Mouse (Mus musculus): Measurements from ENCODE around the gene Adgrb3. TPM values are rescaled to one million over a fixed set of nuclear protein-coding genes. Genes with fewer than 3 reads are reported as not detected.

The Adgrb3 gene
- polyA plus RNA-seq, 1 experiment from 2014 or later: 0.06 TPM

GRCm38 (mm10) chr1:25179860-25180582, 649.5 kb downstream of the Adgrb3 start:
- no peak overlapping the region for H3K4me2 ChIP-seq
- no peak overlapping the region for H3K4me3 ChIP-seq (replicated peaks)
- no peaks in the 10 kb centered on the region for H3K4me1 ChIP-seq (replicated peaks)
- H3K9ac ChIP-seq: no peak overlapping the region
- no peaks in the 10 kb centered on the region for H3K36me3 ChIP-seq (replicated peaks)
- 45% methylated on average over 9 of the region's 9 CpGs for WGBS (ENCODE audit: insufficient replicate concordance)
- H3K27ac ChIP-seq (replicated peaks): no peak overlapping the region
- H3K9me3 ChIP-seq (replicated peaks): no peaks in the 10 kb centered on the region
- no peak for ATAC-seq (ENCODE audit: insufficient read depth)
- no peaks in the 10 kb centered on the region for H3K27me3 ChIP-seq

- no peaks in the 10 kb centered on the region for H3K27me3 ChIP-seq
- WGBS (ENCODE audit: insufficient replicate concordance): 38% methylated on average over 21 of the region's 21 CpGs
- no peak for ATAC-seq (ENCODE audit: insufficient read depth)
- no peak overlapping the region for H3K27ac ChIP-seq (replicated peaks)
- H3K9me3 ChIP-seq (replicated peaks): no peaks in the 10 kb centered on the region
- no peak overlapping the region for H3K4me3 ChIP-seq (replicated peaks)
- no peak overlapping the region for H3K9ac ChIP-seq
- no peaks in the 10 kb centered on the region for H3K36me3 ChIP-seq (replicated peaks)
- H3K4me1 ChIP-seq (replicated peaks): no peaks in the 10 kb centered on the region
- no peak overlapping the region for H3K4me2 ChIP-seq
Observed at GRCm38 (mm10) chr1:25178347-25179130, 651.0 kb downstream of the Adgrb3 start.

DNA sequence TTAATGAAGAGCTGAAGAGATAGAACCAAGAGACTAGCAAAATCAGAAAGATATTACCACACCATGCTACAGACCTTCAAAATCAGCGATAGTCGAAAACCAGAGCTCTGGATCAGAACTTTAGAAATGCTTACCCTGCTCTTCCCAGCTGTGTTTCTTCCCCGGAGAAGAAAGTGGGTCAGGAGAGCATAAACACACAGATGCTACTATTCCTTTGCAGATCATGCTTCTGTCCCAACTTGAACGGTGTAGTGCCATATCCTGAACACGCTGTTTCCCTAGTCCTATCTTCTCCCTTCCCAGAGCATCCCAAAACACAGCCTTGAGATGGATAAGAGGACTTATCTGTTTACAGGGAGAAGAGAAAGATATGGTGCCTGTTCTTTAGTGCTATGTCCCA, 662.4 kb downstream of the Adgrb3 start:
- WGBS (ENCODE audit: insufficient replicate concordance): 63% methylated on average over 5 of the region's 5 CpGs

DNA sequence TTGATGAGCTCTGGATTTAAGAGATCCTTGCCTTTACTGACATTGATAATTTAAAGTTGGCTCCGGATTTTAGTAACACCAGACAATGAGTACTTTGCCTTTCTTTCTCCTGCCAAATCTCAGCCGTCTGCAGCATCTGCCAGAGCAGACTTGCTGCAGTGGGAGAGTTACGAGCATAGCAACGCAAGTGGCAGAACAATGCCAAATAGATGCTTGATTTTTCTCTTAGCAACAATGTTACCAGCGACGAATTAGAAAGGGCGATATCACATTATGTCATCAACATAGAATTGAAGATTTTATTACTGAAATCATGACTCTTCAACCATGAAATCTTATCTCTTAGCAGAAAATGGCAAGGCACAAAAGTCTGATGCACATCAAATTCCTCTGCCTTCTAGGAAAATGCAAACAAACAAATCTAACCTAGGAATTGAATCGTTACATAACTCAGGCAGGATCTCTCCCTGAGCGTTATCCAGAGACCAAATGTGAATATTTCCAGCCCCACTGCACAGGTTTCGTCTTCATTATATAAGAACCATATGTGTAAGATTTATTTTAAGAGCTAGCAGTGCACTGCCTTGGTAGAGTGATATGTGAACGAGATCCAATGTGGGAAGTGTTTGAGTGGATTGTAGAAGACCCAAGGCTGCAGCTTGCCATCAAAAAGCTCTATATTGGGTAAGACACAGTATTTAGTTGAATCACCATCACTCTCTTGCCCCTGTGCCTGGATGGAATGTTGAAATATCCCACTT, 663.3 kb downstream of the Adgrb3 start:
- ATAC-seq (ENCODE audit: insufficient read depth): no peak
- Histone ChIP-seq H3K27ac (replicated peaks) (no peak overlapping the region), H3K9ac (no peak overlapping the region), H3K4me1 (replicated peaks) (no peaks in the 10 kb centered on the region), H3K9me3 (replicated peaks) (0 out of 2 replicates have a peak, but pooled peaks cover 3% of the 10 kb centered on the region), H3K36me3 (replicated peaks) (no peaks in the 10 kb centered on the region), H3K27me3 (no peaks in the 10 kb centered on the region), H3K4me2 (no peak overlapping the region), H3K4me3 (replicated peaks) (no peak overlapping the region)
- WGBS (ENCODE audit: insufficient replicate concordance): 56% methylated on average over 11 of the region's 11 CpGs

More for the DNA sequence above, 662.4 kb downstream of the Adgrb3 start:
- 0 out of 2 replicates have a peak, but pooled peaks cover 3% of the 10 kb centered on the region for H3K9me3 ChIP-seq (replicated peaks)
- no peak overlapping the region for H3K4me3 ChIP-seq (replicated peaks)
- H3K27me3 ChIP-seq: no peaks in the 10 kb centered on the region
- H3K27ac ChIP-seq (replicated peaks): no peak overlapping the region
- H3K4me2 ChIP-seq: no peak overlapping the region
- H3K9ac ChIP-seq: no peak overlapping the region
- ATAC-seq (ENCODE audit: insufficient read depth): no peak
- no peaks in the 10 kb centered on the region for H3K4me1 ChIP-seq (replicated peaks)
- no peaks in the 10 kb centered on the region for H3K36me3 ChIP-seq (replicated peaks)

DNA sequence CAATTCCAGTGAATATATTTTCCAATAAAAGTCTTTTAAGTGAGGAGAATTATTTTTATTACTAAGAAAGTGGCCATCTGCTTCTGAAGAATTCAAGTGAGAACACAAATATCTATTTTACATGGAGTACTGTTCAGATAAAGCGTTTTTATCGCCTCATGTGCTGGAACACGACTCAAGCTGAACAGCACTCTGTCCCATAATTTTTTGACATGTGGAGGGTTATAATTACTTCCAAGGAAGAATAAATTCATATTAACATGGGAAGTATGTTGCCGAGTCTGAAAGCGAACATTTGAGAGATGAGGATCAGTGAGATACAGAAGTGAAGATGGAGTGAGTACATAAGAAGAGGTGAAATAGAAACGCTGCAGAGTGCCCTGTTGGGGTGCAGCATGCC, 665.9 kb downstream of the Adgrb3 start:
- no peak for ATAC-seq (ENCODE audit: insufficient read depth)
- H3K36me3 ChIP-seq (replicated peaks): no peaks in the 10 kb centered on the region
- H3K9me3 ChIP-seq (replicated peaks): 0 out of 2 replicates have a peak, but pooled peaks cover 2% of the 10 kb centered on the region
- no peak overlapping the region for H3K27ac ChIP-seq (replicated peaks)
- WGBS (ENCODE audit: insufficient replicate concordance): 59% methylated on average over 6 of the region's 6 CpGs
- H3K27me3 ChIP-seq: no peaks in the 10 kb centered on the region
- no peak overlapping the region for H3K4me2 ChIP-seq
- H3K9ac ChIP-seq: no peak overlapping the region
- H3K4me1 ChIP-seq (replicated peaks): no peaks in the 10 kb centered on the region
- H3K4me3 ChIP-seq (replicated peaks): no peak overlapping the region

DNA sequence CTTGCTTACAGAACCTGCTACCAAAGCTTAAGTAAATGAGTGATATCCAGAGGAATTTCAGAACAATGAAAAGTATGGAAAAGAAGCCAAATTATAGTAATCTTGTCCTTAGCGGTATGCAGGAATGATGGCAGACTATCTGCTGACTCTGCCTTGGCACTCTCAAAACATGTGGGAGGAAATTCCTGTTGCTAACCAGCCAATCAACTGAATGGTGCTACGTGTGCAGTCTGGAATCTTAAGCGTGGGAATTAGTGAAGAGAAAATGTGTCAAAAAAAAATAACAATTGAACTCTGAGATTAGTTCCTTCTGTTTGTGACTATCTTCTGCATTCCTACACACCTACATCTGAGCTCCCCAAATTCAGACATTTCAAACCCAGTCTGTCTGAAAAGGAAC, 683.3 kb downstream of the Adgrb3 start:
- WGBS (ENCODE audit: insufficient replicate concordance): 61% methylated on average over 3 of the region's 3 CpGs
- no peak overlapping the region for H3K4me3 ChIP-seq (replicated peaks)
- H3K4me2 ChIP-seq: no peak overlapping the region
- H3K4me1 ChIP-seq (replicated peaks): no peaks in the 10 kb centered on the region
- no peak for ATAC-seq (ENCODE audit: insufficient read depth)
- H3K36me3 ChIP-seq (replicated peaks): no peaks in the 10 kb centered on the region
- no peaks in the 10 kb centered on the region for H3K9me3 ChIP-seq (replicated peaks)
- H3K27me3 ChIP-seq: no peaks in the 10 kb centered on the region
- no peak overlapping the region for H3K27ac ChIP-seq (replicated peaks)
- no peak overlapping the region for H3K9ac ChIP-seq

DNA sequence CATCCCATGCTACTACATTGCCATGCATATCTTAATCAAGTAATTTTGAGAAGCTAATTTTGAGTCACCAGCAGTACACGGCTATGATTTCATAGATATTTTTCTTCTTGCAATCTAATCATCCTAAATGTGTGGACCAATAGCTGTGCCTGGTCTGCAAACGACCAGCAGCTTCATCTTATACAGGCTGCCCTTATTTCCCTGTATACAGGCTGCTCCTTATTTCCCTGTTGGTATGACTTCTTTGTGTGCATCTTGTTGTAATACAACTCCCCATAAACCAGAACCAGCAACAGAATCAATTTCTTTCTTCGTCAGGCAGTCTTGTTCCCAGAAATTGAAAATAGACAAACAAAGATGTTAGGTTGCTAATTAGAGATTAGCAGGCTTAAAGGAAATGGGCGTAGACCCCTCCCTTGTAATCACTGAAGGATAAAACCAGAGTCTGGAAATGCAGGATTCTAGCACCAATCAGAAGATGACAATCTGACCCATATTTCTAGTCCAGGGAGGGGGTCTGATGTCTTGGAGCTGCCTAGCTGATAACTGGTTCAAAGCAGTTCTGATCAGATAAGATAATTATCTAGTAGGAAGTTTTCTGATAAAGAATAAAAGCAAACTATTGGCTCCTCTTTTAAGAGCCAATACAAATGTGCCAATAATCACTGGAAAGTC, 697.2 kb downstream of the Adgrb3 start:
- 43% methylated on average over 4 of the region's 4 CpGs for WGBS (ENCODE audit: insufficient replicate concordance)
- Histone ChIP-seq H3K9ac (no peak overlapping the region), H3K4me2 (no peak overlapping the region), H3K9me3 (replicated peaks) (no peaks in the 10 kb centered on the region), H3K27me3 (no peaks in the 10 kb centered on the region), H3K36me3 (replicated peaks) (no peaks in the 10 kb centered on the region), H3K27ac (replicated peaks) (no peak overlapping the region), H3K4me1 (replicated peaks) (no peaks in the 10 kb centered on the region), H3K4me3 (replicated peaks) (no peak overlapping the region)
- no peak for ATAC-seq (ENCODE audit: insufficient read depth)

DNA sequence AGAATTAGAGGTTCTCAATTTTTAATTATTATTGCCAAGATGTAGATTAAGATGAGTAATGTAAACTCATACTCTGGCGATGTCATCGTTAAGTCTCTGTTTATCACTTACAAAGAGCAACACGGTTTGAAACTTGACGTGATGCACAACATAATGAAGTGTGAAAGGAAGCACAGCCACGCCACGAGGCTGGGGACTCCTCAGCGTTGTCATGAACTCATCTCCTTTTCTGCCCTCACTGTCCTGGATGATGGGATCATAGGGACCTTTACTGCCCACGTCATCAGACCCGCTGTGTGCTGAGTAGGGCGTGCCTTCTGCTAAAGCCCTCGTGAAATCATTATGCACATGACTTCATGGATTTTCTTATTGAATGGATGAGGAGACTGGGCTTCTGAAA, 714.0 kb downstream of the Adgrb3 start:
- no peak overlapping the region for H3K27ac ChIP-seq (replicated peaks)
- H3K27me3 ChIP-seq: no peaks in the 10 kb centered on the region
- H3K36me3 ChIP-seq (replicated peaks): no peaks in the 10 kb centered on the region
- WGBS (ENCODE audit: insufficient replicate concordance): 62% methylated on average over 11 of the region's 11 CpGs
- no peaks in the 10 kb centered on the region for H3K9me3 ChIP-seq (replicated peaks)
- H3K4me1 ChIP-seq (replicated peaks): no peaks in the 10 kb centered on the region
- H3K4me3 ChIP-seq (replicated peaks): no peak overlapping the region
- no peak overlapping the region for H3K9ac ChIP-seq
- H3K4me2 ChIP-seq: no peak overlapping the region
- ATAC-seq (ENCODE audit: insufficient read depth): no peak

- Histone ChIP-seq H3K9me3 (replicated peaks) (no peaks in the 10 kb centered on the region), H3K4me2 (no peak overlapping the region), H3K36me3 (replicated peaks) (no peaks in the 10 kb centered on the region), H3K4me1 (replicated peaks) (no peaks in the 10 kb centered on the region), H3K9ac (no peak overlapping the region), H3K27me3 (no peaks in the 10 kb centered on the region), H3K27ac (replicated peaks) (no peak overlapping the region), H3K4me3 (replicated peaks) (no peak overlapping the region)
- ATAC-seq (ENCODE audit: insufficient read depth): no peak
- WGBS (ENCODE audit: insufficient replicate concordance): 70% methylated on average over 3 of the region's 3 CpGs
Observed at GRCm38 (mm10) chr1:25107500-25108101, 721.9 kb downstream of the Adgrb3 start.

GRCm38 (mm10) chr1:25106679-25107078, 722.8 kb downstream of the Adgrb3 start:
- ATAC-seq (ENCODE audit: insufficient read depth): no peak
- WGBS (ENCODE audit: insufficient replicate concordance): 59% methylated on average over 6 of the region's 6 CpGs

More at GRCm38 (mm10) chr1:25106679-25107078, 722.8 kb downstream of the Adgrb3 start:
- Histone ChIP-seq H3K4me3 (replicated peaks) (no peak overlapping the region), H3K27me3 (no peaks in the 10 kb centered on the region), H3K4me2 (no peak overlapping the region), H3K9ac (no peak overlapping the region), H3K4me1 (replicated peaks) (no peaks in the 10 kb centered on the region), H3K36me3 (replicated peaks) (no peaks in the 10 kb centered on the region), H3K9me3 (replicated peaks) (no peaks in the 10 kb centered on the region), H3K27ac (replicated peaks) (no peak overlapping the region)

Measured in liver, embryonic 15.5 days (tissue).